Mouse (Mus musculus): Measurements from ENCODE around the gene Zc3h7b. TPM values are rescaled to one million over a fixed set of nuclear protein-coding genes. Genes with fewer than 3 reads are reported as not detected.

Zc3h7b gene
- polyA plus RNA-seq, 1 experiment: 15.0 TPM

- Histone ChIP-seq H3K4me3 (replicated peaks) (peak overlapping the region; percentile 64), H3K27me3 (replicated peaks) (no peaks in the 10 kb centered on the region), H3K4me1 (peaks cover 60% of the 10 kb centered on the region), H3K9me3 (no peaks in the 10 kb centered on the region), H3K36me3 (replicated peaks; ENCODE audit: low read length) (peaks cover 100% of the 10 kb centered on the region)
- TF ChIP-seq GATA1 (IDR thresholded peaks at IDR 0.05; ENCODE audit: borderline replicate concordance, low read length) (no peak), FLI1 (IDR thresholded peaks at IDR 0.05; ENCODE audit: low read length) (no peak)
Observed at GRCm38 (mm10) chr15:81776631-81777422, 32.0 kb downstream of the Zc3h7b start.

DNA sequence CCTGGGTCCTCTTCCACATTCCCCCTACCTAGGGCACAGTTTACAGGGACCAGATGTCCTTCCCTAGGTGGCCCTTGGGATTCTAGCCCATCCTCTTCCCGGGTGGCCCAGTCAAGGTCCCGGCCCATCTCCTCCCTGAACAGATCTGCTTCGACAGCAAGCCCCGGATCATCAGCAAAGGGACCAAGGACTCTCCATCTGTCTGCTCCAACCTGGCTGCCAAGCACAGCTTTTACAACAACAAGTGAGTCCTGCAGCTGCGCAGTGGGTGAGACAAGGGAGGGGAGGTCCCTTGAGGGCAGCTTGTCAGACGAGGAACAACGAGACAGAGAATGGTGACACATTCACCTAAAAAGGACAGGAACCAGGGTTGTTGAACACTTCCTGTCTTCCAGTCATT lies 37.0 kb downstream of the Zc3h7b start:
- H3K27me3 ChIP-seq (replicated peaks): no peaks in the 10 kb centered on the region
- peaks cover 96% of the 10 kb centered on the region for H3K36me3 ChIP-seq (replicated peaks; ENCODE audit: low read length)
- no peak overlapping the region for H3K4me3 ChIP-seq (replicated peaks)
- H3K4me1 ChIP-seq: peaks cover 33% of the 10 kb centered on the region
- H3K9me3 ChIP-seq: no peaks in the 10 kb centered on the region
- no peak for TF ChIP-seq GATA1 (IDR thresholded peaks at IDR 0.05; ENCODE audit: borderline replicate concordance, low read length)
- TF ChIP-seq FLI1 (IDR thresholded peaks at IDR 0.05; ENCODE audit: low read length): no peak

GRCm38 (mm10) chr15:81784762-81785161 lies 39.9 kb downstream of the Zc3h7b start:
- no peaks in the 10 kb centered on the region for H3K9me3 ChIP-seq
- H3K4me3 ChIP-seq (replicated peaks): no peak overlapping the region
- TF ChIP-seq FLI1 (IDR thresholded peaks at IDR 0.05; ENCODE audit: low read length): no peak
- no peak for TF ChIP-seq GATA1 (IDR thresholded peaks at IDR 0.05; ENCODE audit: borderline replicate concordance, low read length)
- peaks cover 6% of the 10 kb centered on the region; the same call in 1 of the 2 replicates for H3K4me1 ChIP-seq
- H3K27me3 ChIP-seq (replicated peaks): no peaks in the 10 kb centered on the region
- H3K36me3 ChIP-seq (replicated peaks; ENCODE audit: low read length): peaks cover 91% of the 10 kb centered on the region

GRCm38 (mm10) chr15:81785701-81786100 lies 40.8 kb downstream of the Zc3h7b start:
- peaks cover 5% of the 10 kb centered on the region; the same call in 1 of the 2 replicates for H3K4me1 ChIP-seq

GRCm38 (mm10) chr15:81787525-81787924 lies 42.7 kb downstream of the Zc3h7b start:
- Histone ChIP-seq H3K27me3 (replicated peaks) (no peaks in the 10 kb centered on the region), H3K4me1 (peaks cover 10% of the 10 kb centered on the region), H3K36me3 (replicated peaks; ENCODE audit: low read length) (peaks cover 89% of the 10 kb centered on the region), H3K9me3 (no peaks in the 10 kb centered on the region), H3K4me3 (replicated peaks) (no peak overlapping the region)
- TF ChIP-seq GATA1 (IDR thresholded peaks at IDR 0.05; ENCODE audit: borderline replicate concordance, low read length): no peak
- no peak for TF ChIP-seq FLI1 (IDR thresholded peaks at IDR 0.05; ENCODE audit: low read length)

More at GRCm38 (mm10) chr15:81785701-81786100, 40.8 kb downstream of the Zc3h7b start:
- Histone ChIP-seq H3K9me3 (no peaks in the 10 kb centered on the region), H3K36me3 (replicated peaks; ENCODE audit: low read length) (peaks cover 90% of the 10 kb centered on the region), H3K4me3 (replicated peaks) (no peak overlapping the region), H3K27me3 (replicated peaks) (no peaks in the 10 kb centered on the region)
- TF ChIP-seq FLI1 (IDR thresholded peaks at IDR 0.05; ENCODE audit: low read length) (no peak), GATA1 (IDR thresholded peaks at IDR 0.05; ENCODE audit: borderline replicate concordance, low read length) (no peak)

GRCm38 (mm10) chr15:81792444-81792843 lies 47.6 kb downstream of the Zc3h7b start:
- H3K9me3 ChIP-seq: no peaks in the 10 kb centered on the region
- no peak overlapping the region for H3K4me3 ChIP-seq (replicated peaks)
- TF ChIP-seq FLI1 (IDR thresholded peaks at IDR 0.05; ENCODE audit: low read length) (no peak), GATA1 (IDR thresholded peaks at IDR 0.05; ENCODE audit: borderline replicate concordance, low read length) (no peak)
- H3K36me3 ChIP-seq (replicated peaks; ENCODE audit: low read length): peaks cover 73% of the 10 kb centered on the region
- no peaks in the 10 kb centered on the region for H3K27me3 ChIP-seq (replicated peaks)
- peaks cover 27% of the 10 kb centered on the region for H3K4me1 ChIP-seq

- peaks cover 37% of the 10 kb centered on the region for H3K4me1 ChIP-seq
- H3K27me3 ChIP-seq (replicated peaks): no peaks in the 10 kb centered on the region
- H3K4me3 ChIP-seq (replicated peaks): no peak overlapping the region
- TF ChIP-seq GATA1 (IDR thresholded peaks at IDR 0.05; ENCODE audit: borderline replicate concordance, low read length): no peak
- TF ChIP-seq FLI1 (IDR thresholded peaks at IDR 0.05; ENCODE audit: low read length): no peak
- no peaks in the 10 kb centered on the region for H3K9me3 ChIP-seq
- H3K36me3 ChIP-seq (replicated peaks; ENCODE audit: low read length): peaks cover 48% of the 10 kb centered on the region
Observed at GRCm38 (mm10) chr15:81796228-81796627, 51.4 kb downstream of the Zc3h7b start.

GRCm38 (mm10) chr15:81797861-81798260 lies 53.0 kb downstream of the Zc3h7b start:
- TF ChIP-seq GATA1 (IDR thresholded peaks at IDR 0.05; ENCODE audit: borderline replicate concordance, low read length): no peak
- no peak for TF ChIP-seq FLI1 (IDR thresholded peaks at IDR 0.05; ENCODE audit: low read length)
- Histone ChIP-seq H3K9me3 (no peaks in the 10 kb centered on the region), H3K4me1 (peaks cover 41% of the 10 kb centered on the region), H3K36me3 (replicated peaks; ENCODE audit: low read length) (peaks cover 32% of the 10 kb centered on the region), H3K27me3 (replicated peaks) (peaks cover 3% of the 10 kb centered on the region), H3K4me3 (replicated peaks) (no peak overlapping the region)

GRCm38 (mm10) chr15:81798421-81798820 lies 53.6 kb downstream of the Zc3h7b start:
- TF ChIP-seq FLI1 (IDR thresholded peaks at IDR 0.05; ENCODE audit: low read length) (no peak), GATA1 (IDR thresholded peaks at IDR 0.05; ENCODE audit: borderline replicate concordance, low read length) (no peak)
- Histone ChIP-seq H3K36me3 (replicated peaks; ENCODE audit: low read length) (peaks cover 27% of the 10 kb centered on the region), H3K4me3 (replicated peaks) (no peak overlapping the region)

GRCm38 (mm10) chr15:81800391-81800790 lies 55.5 kb downstream of the Zc3h7b start:
- H3K9me3 ChIP-seq: no peaks in the 10 kb centered on the region
- peaks cover 56% of the 10 kb centered on the region for H3K4me1 ChIP-seq
- TF ChIP-seq GATA1 (IDR thresholded peaks at IDR 0.05; ENCODE audit: borderline replicate concordance, low read length) (no peak), FLI1 (IDR thresholded peaks at IDR 0.05; ENCODE audit: low read length) (no peak)
- H3K4me3 ChIP-seq (replicated peaks): no peak overlapping the region
- peaks cover 5% of the 10 kb centered on the region for H3K27me3 ChIP-seq (replicated peaks)
- H3K36me3 ChIP-seq (replicated peaks; ENCODE audit: low read length): peaks cover 11% of the 10 kb centered on the region

More at GRCm38 (mm10) chr15:81798421-81798820, 53.6 kb downstream of the Zc3h7b start:
- peaks cover 5% of the 10 kb centered on the region for H3K27me3 ChIP-seq (replicated peaks)
- H3K4me1 ChIP-seq: peaks cover 41% of the 10 kb centered on the region
- no peaks in the 10 kb centered on the region for H3K9me3 ChIP-seq

All from megakaryocyte, embryonic 14.5 days (primary cell).